Mouse (Mus musculus): ENCODE results near the gene Nr5a2. TPM values are rescaled to one million over a fixed set of nuclear protein-coding genes. Genes with fewer than 3 reads are reported as not detected.

Gene Nr5a2
- polyA plus RNA-seq, 1 experiment from 2014 or later: 1.6 TPM

- H3K4me2 ChIP-seq: peak overlapping the region; percentile 91
- 1% methylated on average over 7 of the region's 7 CpGs for WGBS
- H3K4me3 ChIP-seq: peak overlapping the region; percentile 52
- peaks cover 35% of the 10 kb centered on the region for H3K4me1 ChIP-seq
- H3K27me3 ChIP-seq: peaks cover 98% of the 10 kb centered on the region
- H3K9ac ChIP-seq: peak overlapping the region; percentile 66; the same call in 1 of the 2 replicates
- H3K9me3 ChIP-seq: no peaks in the 10 kb centered on the region
- ATAC-seq (ENCODE audit: insufficient number of reproducible peaks, insufficient read depth, low FRiP score, low TSS enrichment, low read depth): no peak
- no peak overlapping the region for H3K27ac ChIP-seq
- H3K36me3 ChIP-seq: no peaks in the 10 kb centered on the region
These were observed 12.2 kb downstream of the Nr5a2 start for GRCm38 (mm10) chr1:136948127-136948422.

GRCm38 (mm10) chr1:136947394-136948126 is 12.7 kb downstream of the Nr5a2 start:
- H3K4me3 ChIP-seq: peak overlapping the region; percentile 52
- H3K36me3 ChIP-seq: no peaks in the 10 kb centered on the region
- H3K9ac ChIP-seq: no peak overlapping the region
- 1% methylated on average over 20 of the region's 20 CpGs for WGBS
- H3K4me1 ChIP-seq: peaks cover 30% of the 10 kb centered on the region
- peak overlapping the region; percentile 91 for H3K4me2 ChIP-seq
- no peaks in the 10 kb centered on the region for H3K9me3 ChIP-seq
- H3K27me3 ChIP-seq: peaks cover 95% of the 10 kb centered on the region
- H3K27ac ChIP-seq: no peak overlapping the region
- ATAC-seq (ENCODE audit: insufficient number of reproducible peaks, insufficient read depth, low FRiP score, low TSS enrichment, low read depth): no peak

DNA sequence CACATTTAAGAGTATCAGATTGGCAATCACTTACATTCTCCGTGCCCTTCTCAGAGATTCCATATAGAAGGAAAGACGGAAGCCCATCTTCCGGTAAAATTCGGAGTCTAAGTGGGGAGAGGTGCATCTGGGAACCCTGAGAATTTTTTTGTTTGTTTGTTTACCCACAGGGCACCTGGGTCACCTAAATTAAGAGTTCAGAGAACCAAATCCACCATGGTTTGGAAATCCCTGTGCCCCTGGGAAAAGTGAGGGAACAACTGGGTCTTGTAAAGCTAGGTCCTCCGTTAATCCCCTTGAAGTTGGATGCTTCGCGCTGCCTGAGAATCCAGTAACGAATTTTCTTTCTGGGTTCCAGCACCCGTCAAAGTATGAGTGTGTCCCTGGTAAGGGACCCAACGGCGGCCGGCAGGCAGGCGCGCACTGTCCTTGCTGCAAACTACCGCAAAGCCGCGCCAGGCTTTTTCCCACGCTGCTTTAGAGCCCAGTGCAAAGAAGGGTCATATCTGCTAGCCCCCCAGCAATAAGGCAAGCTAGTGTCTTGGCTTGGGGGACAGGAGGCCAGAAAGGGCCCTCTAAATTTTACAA is 13.3 kb downstream of the Nr5a2 start:
- H3K9ac ChIP-seq: no peak overlapping the region
- no peaks in the 10 kb centered on the region for H3K36me3 ChIP-seq
- H3K9me3 ChIP-seq: no peaks in the 10 kb centered on the region
- peak overlapping the region; percentile 52 for H3K4me3 ChIP-seq
- H3K27me3 ChIP-seq: peaks cover 92% of the 10 kb centered on the region
- peak overlapping the region; percentile 91 for H3K4me2 ChIP-seq
- WGBS: under 1% methylated on average over 18 of the region's 18 CpGs
- no peak for ATAC-seq (ENCODE audit: insufficient number of reproducible peaks, insufficient read depth, low FRiP score, low TSS enrichment, low read depth)
- H3K4me1 ChIP-seq: peaks cover 23% of the 10 kb centered on the region
- H3K27ac ChIP-seq: no peak overlapping the region

DNA sequence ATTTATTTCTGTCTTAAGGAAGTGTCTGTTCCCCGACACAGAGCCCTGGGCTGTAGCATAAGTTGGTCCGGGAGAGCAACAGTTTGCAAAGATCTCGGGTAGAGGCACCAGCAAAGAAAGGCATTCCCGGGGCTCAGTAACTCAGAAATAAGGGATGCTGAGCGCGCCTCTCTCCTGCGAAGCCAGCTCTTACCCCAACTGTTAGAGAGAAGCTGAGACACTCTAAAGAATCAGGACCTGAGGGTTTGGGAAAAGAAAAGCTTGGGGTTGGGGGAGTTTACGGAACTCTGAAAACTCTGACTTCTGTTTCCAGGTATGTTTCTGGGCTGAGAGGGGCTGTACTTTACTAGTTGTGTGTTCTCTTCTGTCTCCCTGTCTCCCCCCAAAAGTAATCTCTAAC is 13.8 kb downstream of the Nr5a2 start:
- Histone ChIP-seq H3K4me1 (peaks cover 23% of the 10 kb centered on the region), H3K36me3 (no peaks in the 10 kb centered on the region), H3K4me3 (peak overlapping the region; percentile 52), H3K4me2 (peak overlapping the region; percentile 91), H3K27me3 (peaks cover 87% of the 10 kb centered on the region), H3K9ac (no peak overlapping the region), H3K27ac (no peak overlapping the region), H3K9me3 (no peaks in the 10 kb centered on the region)
- 1% methylated on average over 8 of the region's 8 CpGs for WGBS
- no peak for ATAC-seq (ENCODE audit: insufficient number of reproducible peaks, insufficient read depth, low FRiP score, low TSS enrichment, low read depth)

GRCm38 (mm10) chr1:136945876-136946275 is 14.4 kb downstream of the Nr5a2 start:
- Histone ChIP-seq H3K9ac (no peak overlapping the region), H3K9me3 (no peaks in the 10 kb centered on the region), H3K4me1 (peaks cover 23% of the 10 kb centered on the region), H3K27ac (no peak overlapping the region), H3K4me3 (peak overlapping the region; percentile 52; the same call in 1 of the 2 replicates), H3K36me3 (no peaks in the 10 kb centered on the region), H3K4me2 (peak overlapping the region; percentile 91; the same call in 1 of the 2 replicates), H3K27me3 (peaks cover 82% of the 10 kb centered on the region)
- ATAC-seq (ENCODE audit: insufficient number of reproducible peaks, insufficient read depth, low FRiP score, low TSS enrichment, low read depth): no peak
- WGBS: 1% methylated on average over 10 of the region's 10 CpGs

- H3K4me2 ChIP-seq: peak overlapping the region; percentile 91; the same call in 1 of the 2 replicates
- no peaks in the 10 kb centered on the region for H3K36me3 ChIP-seq
- 4% methylated on average over 7 of the region's 7 CpGs for WGBS
- no peak overlapping the region for H3K4me3 ChIP-seq
- H3K27ac ChIP-seq: no peak overlapping the region
- no peak for ATAC-seq (ENCODE audit: insufficient number of reproducible peaks, insufficient read depth, low FRiP score, low TSS enrichment, low read depth)
- peaks cover 23% of the 10 kb centered on the region for H3K4me1 ChIP-seq
- no peak overlapping the region for H3K9ac ChIP-seq
- no peaks in the 10 kb centered on the region for H3K9me3 ChIP-seq
- H3K27me3 ChIP-seq: peaks cover 77% of the 10 kb centered on the region
These were observed 14.8 kb downstream of the Nr5a2 start for GRCm38 (mm10) chr1:136945426-136945825.

GRCm38 (mm10) chr1:136940603-136941002 is 19.6 kb downstream of the Nr5a2 start:
- no peak overlapping the region for H3K4me3 ChIP-seq
- H3K4me1 ChIP-seq: peaks cover 3% of the 10 kb centered on the region; the same call in 1 of the 2 replicates
- no peaks in the 10 kb centered on the region for H3K9me3 ChIP-seq
- WGBS: 71% methylated on average over 5 of the region's 5 CpGs
- ATAC-seq (ENCODE audit: insufficient number of reproducible peaks, insufficient read depth, low FRiP score, low TSS enrichment, low read depth): no peak
- H3K27ac ChIP-seq: no peak overlapping the region
- no peaks in the 10 kb centered on the region for H3K36me3 ChIP-seq
- H3K9ac ChIP-seq: no peak overlapping the region
- H3K4me2 ChIP-seq: no peak overlapping the region
- peaks cover 33% of the 10 kb centered on the region for H3K27me3 ChIP-seq

DNA sequence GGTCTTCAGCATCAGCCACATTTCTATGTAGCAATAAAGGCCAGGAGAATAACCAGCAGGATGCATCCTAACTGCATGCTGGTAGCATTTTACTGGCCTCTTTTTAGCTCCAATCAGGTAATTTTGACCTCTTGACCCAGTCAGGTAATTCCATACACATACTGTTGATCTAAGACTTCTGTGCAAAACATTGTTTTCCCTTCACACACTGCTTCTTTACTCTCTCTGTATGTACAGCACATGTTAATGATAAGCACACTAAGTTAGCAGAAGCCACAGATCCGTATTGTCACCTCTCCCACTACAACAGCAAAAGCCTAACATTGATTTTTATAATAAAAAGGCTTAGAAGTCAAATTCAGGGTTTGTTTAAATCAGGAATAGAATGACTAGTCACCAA is 21.0 kb downstream of the Nr5a2 start:
- no peaks in the 10 kb centered on the region for H3K9me3 ChIP-seq
- no peak overlapping the region for H3K27ac ChIP-seq
- no peak overlapping the region for H3K4me2 ChIP-seq
- H3K9ac ChIP-seq: no peak overlapping the region
- peaks cover 20% of the 10 kb centered on the region for H3K27me3 ChIP-seq
- H3K4me3 ChIP-seq: no peak overlapping the region
- no peaks in the 10 kb centered on the region for H3K36me3 ChIP-seq
- peaks cover 15% of the 10 kb centered on the region for H3K4me1 ChIP-seq
- no peak for ATAC-seq (ENCODE audit: insufficient number of reproducible peaks, insufficient read depth, low FRiP score, low TSS enrichment, low read depth)
- 45% methylated on average over 1 of the region's 1 CpGs for WGBS

- Histone ChIP-seq H3K4me2 (no peak overlapping the region), H3K36me3 (no peaks in the 10 kb centered on the region), H3K9ac (no peak overlapping the region), H3K4me3 (no peak overlapping the region), H3K27ac (no peak overlapping the region), H3K27me3 (peaks cover 8% of the 10 kb centered on the region; the same call in 1 of the 2 replicates), H3K4me1 (peaks cover 18% of the 10 kb centered on the region), H3K9me3 (no peaks in the 10 kb centered on the region)
- WGBS: 72% methylated on average over 7 of the region's 9 CpGs
- ATAC-seq (ENCODE audit: insufficient number of reproducible peaks, insufficient read depth, low FRiP score, low TSS enrichment, low read depth): no peak
These were observed 24.3 kb downstream of the Nr5a2 start for GRCm38 (mm10) chr1:136935960-136936324.

GRCm38 (mm10) chr1:136935316-136935959 is 24.8 kb downstream of the Nr5a2 start:
- H3K4me3 ChIP-seq: no peak overlapping the region
- no peak overlapping the region for H3K9ac ChIP-seq
- H3K4me2 ChIP-seq: no peak overlapping the region
- WGBS: 54% methylated on average over 8 of the region's 8 CpGs
- ATAC-seq (ENCODE audit: insufficient number of reproducible peaks, insufficient read depth, low FRiP score, low TSS enrichment, low read depth): no peak
- no peaks in the 10 kb centered on the region for H3K9me3 ChIP-seq
- no peaks in the 10 kb centered on the region for H3K36me3 ChIP-seq
- peaks cover 18% of the 10 kb centered on the region for H3K4me1 ChIP-seq
- H3K27ac ChIP-seq: no peak overlapping the region
- H3K27me3 ChIP-seq: peaks cover 8% of the 10 kb centered on the region; the same call in 1 of the 2 replicates

DNA sequence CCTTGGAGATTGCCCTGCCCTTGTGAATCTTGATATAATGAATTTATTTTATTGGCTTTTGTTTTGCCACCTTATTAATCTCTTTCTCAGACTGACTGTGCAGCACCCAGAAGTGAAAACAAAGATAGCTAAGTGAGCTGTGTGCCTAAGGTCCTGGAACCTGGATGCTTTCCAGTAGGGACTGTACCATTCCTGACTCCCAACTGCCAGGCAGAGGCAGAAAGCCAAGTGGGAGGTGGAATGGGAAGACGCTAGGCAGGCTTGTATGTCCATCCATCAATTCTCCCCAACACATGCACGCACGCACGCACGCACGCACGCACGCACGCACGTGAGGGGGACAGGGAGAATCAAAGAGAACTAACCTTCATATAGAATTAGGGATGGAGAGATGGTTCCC is 26.2 kb downstream of the Nr5a2 start:
- H3K27ac ChIP-seq: no peak overlapping the region
- WGBS: 92% methylated on average over 10 of the region's 10 CpGs

DNA sequence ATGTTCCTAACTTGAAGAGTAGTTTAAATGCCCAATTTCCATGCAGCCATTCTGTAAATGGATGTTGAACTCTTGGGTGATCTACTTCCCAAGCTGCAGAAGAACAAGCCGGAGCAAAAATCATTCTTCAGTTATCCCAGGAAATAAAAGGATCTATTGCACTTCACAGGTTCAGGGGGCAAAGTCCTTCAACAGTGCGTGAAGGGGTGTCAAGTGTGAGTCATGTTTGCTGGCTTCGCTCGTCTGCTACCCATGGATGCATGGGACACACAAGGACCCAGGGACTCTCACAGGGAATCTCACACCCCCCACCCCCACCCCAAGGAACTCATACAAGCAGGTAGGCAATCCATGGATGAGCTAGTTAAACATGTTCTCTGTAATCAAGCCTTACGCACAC is 29.2 kb downstream of the Nr5a2 start:
- Histone ChIP-seq H3K27me3 (peaks cover 4% of the 10 kb centered on the region; the same call in 1 of the 2 replicates), H3K9me3 (no peaks in the 10 kb centered on the region)
- no peak for ATAC-seq (ENCODE audit: insufficient number of reproducible peaks, insufficient read depth, low FRiP score, low TSS enrichment, low read depth)

More for the DNA sequence above, 26.2 kb downstream of the Nr5a2 start:
- no peak for ATAC-seq (ENCODE audit: insufficient number of reproducible peaks, insufficient read depth, low FRiP score, low TSS enrichment, low read depth)
- Histone ChIP-seq H3K27me3 (peaks cover 8% of the 10 kb centered on the region; the same call in 1 of the 2 replicates), H3K4me2 (no peak overlapping the region), H3K4me3 (no peak overlapping the region), H3K4me1 (peaks cover 18% of the 10 kb centered on the region), H3K9me3 (no peaks in the 10 kb centered on the region), H3K36me3 (no peaks in the 10 kb centered on the region), H3K9ac (no peak overlapping the region)

More for the DNA sequence above, 29.2 kb downstream of the Nr5a2 start:
- no peaks in the 10 kb centered on the region for H3K36me3 ChIP-seq
- no peak overlapping the region for H3K4me3 ChIP-seq
- no peak overlapping the region for H3K27ac ChIP-seq
- peaks cover 18% of the 10 kb centered on the region for H3K4me1 ChIP-seq
- H3K4me2 ChIP-seq: no peak overlapping the region
- 84% methylated on average over 5 of the region's 5 CpGs for WGBS
- H3K9ac ChIP-seq: no peak overlapping the region
